Mouse (Mus musculus): Measurements from ENCODE around the gene Snn. TPM values are rescaled to one million over a fixed set of nuclear protein-coding genes. Genes with fewer than 3 reads are reported as not detected.

The Snn gene
- polyA plus RNA-seq, 2 experiments: 2.2 to 2.5 TPM

DNA sequence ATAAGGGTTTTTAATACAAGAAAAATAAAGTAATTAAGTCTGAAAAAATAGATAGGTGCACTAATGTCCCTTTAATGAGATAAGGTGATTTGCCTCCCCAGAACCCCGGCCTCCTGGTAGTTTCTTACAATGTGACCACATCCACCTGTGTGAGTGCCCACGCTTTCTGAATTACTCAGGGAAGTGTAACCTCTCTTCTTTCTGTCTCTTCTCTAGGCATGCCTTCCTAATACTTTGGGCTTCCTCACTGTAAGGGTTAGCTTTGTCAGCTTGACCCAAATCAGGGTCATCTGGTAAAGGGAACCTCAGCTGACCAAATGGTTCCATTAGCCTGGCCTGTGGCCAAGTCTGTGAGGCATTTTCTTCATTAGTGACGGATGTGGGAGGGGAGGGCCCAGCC lies 46.3 kb upstream of the Snn start:
- Histone ChIP-seq H3K36me3 (replicated peaks; ENCODE audit: control insufficient read depth, insufficient read depth, low read depth) (no peaks in the 10 kb centered on the region), H3K27ac (no peak overlapping the region), H3K4me3 (ENCODE audit: insufficient read depth in 1 of 2, low read depth in 2 of 2, low read length in 2 of 2) (no peak overlapping the region), H3K4me2 (ENCODE audit: low read depth) (no peak overlapping the region), H3K4me1 (replicated peaks; ENCODE audit: control insufficient read depth in 2 of 2, insufficient read depth in 2 of 2, low read length in 1 of 2) (peaks cover 0 to 16% of the 10 kb centered on the region in 2 experiments; a peak in 2 of 4 replicates), H3K9ac (replicated peaks) (no peak overlapping the region), H3K9me3 (ENCODE audit: control insufficient read depth, low read length) (no peaks in the 10 kb centered on the region), H3K27me3 (ENCODE audit: control insufficient read depth, insufficient read depth, low read length) (no peaks in the 10 kb centered on the region)
- 64% methylated on average over 3 of the region's 3 CpGs for WGBS (ENCODE audit: insufficient replicate concordance)
- ATAC-seq (ENCODE audit: insufficient read depth) (no peak), DNase-seq (ENCODE audit: low read depth in 3 of 3, low spot score in 3 of 3) (no peak)
- TF ChIP-seq CTCF (IDR thresholded peaks at IDR 0.05; ENCODE audit: low read depth) (no peak), EP300 (IDR thresholded peaks at IDR 0.05; ENCODE audit: low read depth) (no peak)

GRCm38 (mm10) chr16:11016353-11016752 lies 44.4 kb upstream of the Snn start:
- ATAC-seq (ENCODE audit: insufficient read depth): no peak
- no peak for DNase-seq (ENCODE audit: low read depth in 3 of 3, low spot score in 3 of 3)
- Histone ChIP-seq H3K9me3 (ENCODE audit: control insufficient read depth, low read length) (no peaks in the 10 kb centered on the region), H3K27me3 (ENCODE audit: control insufficient read depth, insufficient read depth, low read length) (no peaks in the 10 kb centered on the region), H3K4me1 (replicated peaks; ENCODE audit: control insufficient read depth in 2 of 2, insufficient read depth in 2 of 2, low read length in 1 of 2) (peaks cover 0 to 16% of the 10 kb centered on the region in 2 experiments; a peak in 2 of 4 replicates), H3K9ac (replicated peaks) (no peak overlapping the region), H3K36me3 (replicated peaks; ENCODE audit: control insufficient read depth, insufficient read depth, low read depth) (no peaks in the 10 kb centered on the region), H3K4me3 (ENCODE audit: insufficient read depth in 1 of 2, low read depth in 2 of 2, low read length in 2 of 2) (no peak overlapping the region), H3K27ac (no peak overlapping the region), H3K4me2 (ENCODE audit: low read depth) (no peak overlapping the region)
- 39% methylated on average over 4 of the region's 4 CpGs for whole genome bisulfite sequencing (ENCODE audit: insufficient replicate concordance)
- no peak for TF ChIP-seq CTCF (IDR thresholded peaks at IDR 0.05; ENCODE audit: low read depth)
- TF ChIP-seq EP300 (IDR thresholded peaks at IDR 0.05; ENCODE audit: low read depth): no peak

DNA sequence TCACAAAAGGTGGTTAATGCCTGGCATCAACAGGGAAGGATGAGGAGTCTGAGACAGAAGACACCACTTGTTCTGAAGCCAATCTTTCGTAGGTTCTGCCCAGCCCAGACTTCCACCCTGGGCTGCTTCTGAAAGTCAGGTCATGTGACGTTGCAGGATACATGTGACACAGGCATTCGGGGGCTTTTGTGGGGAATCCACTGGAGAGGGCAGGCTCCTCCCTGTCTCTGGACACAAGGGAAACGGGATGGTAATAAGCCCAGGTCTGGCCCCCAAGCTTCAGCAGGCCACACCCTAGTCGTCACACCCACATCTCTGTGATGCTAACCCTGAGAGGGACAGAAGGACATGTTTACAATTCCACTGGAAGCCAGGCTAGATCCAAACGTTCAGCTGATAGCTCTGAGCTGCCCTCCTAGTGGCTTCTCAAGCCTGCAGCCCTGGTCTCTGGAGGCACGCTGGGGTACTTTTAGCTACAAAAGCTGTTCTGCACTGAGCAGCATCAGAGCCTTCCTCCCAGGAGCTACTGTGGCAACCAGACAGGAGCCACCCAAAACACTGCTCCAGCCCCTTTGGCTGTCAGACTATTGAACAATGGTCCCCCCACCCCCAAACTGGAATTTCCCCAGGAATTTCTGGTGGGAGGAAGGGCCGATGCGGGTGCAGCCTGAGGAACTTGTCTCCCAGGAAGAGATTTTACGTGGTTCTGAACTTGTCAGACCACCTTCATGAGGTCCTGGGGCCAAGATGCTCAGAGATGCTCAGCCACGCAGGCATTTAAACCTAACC lies 42.7 kb upstream of the Snn start:
- Histone ChIP-seq H3K4me1 (replicated peaks; ENCODE audit: control insufficient read depth in 2 of 2, insufficient read depth in 2 of 2, low read length in 1 of 2) (peaks cover 0 to 7% of the 10 kb centered on the region in 2 experiments; a peak in 2 of 4 replicates), H3K4me3 (ENCODE audit: insufficient read depth in 1 of 2, low read depth in 2 of 2, low read length in 2 of 2) (no peak overlapping the region), H3K9ac (replicated peaks) (no peak overlapping the region), H3K36me3 (replicated peaks; ENCODE audit: control insufficient read depth, insufficient read depth, low read depth) (no peaks in the 10 kb centered on the region), H3K4me2 (ENCODE audit: low read depth) (no peak overlapping the region), H3K9me3 (ENCODE audit: control insufficient read depth, low read length) (no peaks in the 10 kb centered on the region), H3K27ac (no peak overlapping the region), H3K27me3 (ENCODE audit: control insufficient read depth, insufficient read depth, low read length) (no peaks in the 10 kb centered on the region)
- DNase-seq (ENCODE audit: low read depth in 3 of 3, low spot score in 3 of 3) (no peak), ATAC-seq (ENCODE audit: insufficient read depth) (0 out of 2 replicates have a peak, but pooled peaks have one; percentile 11)
- TF ChIP-seq EP300 (IDR thresholded peaks at IDR 0.05; ENCODE audit: low read depth): no peak
- TF ChIP-seq CTCF (IDR thresholded peaks at IDR 0.05; ENCODE audit: low read depth): no peak
- WGBS (ENCODE audit: insufficient replicate concordance): 44% methylated on average over 11 of the region's 11 CpGs

DNA sequence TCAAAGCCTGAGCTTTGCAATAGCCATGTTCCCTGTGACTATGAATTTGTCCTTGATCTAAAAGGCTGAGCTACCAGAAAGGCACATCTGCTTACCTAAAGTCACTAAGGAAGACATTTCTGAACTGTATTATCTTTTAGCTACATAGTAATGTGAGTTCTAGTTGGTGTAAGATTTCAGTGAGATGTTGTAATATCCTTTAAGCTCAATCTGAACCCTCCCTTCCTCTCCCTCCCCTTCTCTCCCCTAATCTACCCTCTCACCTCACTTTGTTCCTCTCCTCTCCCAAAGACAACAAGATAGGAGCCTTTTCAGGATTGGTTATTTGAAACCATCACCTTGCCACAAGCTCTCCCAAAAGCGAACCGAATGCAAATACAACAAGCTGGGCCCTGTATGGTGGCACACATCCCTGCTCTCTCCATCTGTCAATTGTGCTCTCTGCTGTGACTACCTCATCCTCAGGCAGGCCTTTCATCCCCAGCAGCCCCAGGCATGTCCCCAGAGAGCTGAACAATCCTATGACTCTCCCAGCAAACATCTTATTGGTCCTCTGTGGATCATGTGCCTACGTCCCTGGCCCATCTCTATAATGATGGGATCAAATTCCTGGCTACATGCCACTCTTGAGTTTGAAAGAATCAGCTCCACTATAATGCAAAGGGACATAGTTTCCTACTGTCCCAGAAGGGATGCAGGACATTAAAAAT lies 39.2 kb upstream of the Snn start:
- H3K4me1 ChIP-seq (replicated peaks; ENCODE audit: control insufficient read depth in 2 of 2, insufficient read depth in 2 of 2, low read length in 1 of 2): peaks cover 0 to 6% of the 10 kb centered on the region in 2 experiments; a peak in 2 of 4 replicates
- H3K4me2 ChIP-seq (ENCODE audit: low read depth): no peak overlapping the region
- no peak for TF ChIP-seq EP300 (IDR thresholded peaks at IDR 0.05; ENCODE audit: low read depth)
- ATAC-seq (ENCODE audit: insufficient read depth): no peak
- H3K27ac ChIP-seq: no peak overlapping the region
- no peaks in the 10 kb centered on the region for H3K27me3 ChIP-seq (ENCODE audit: control insufficient read depth, insufficient read depth, low read length)
- H3K4me3 ChIP-seq (ENCODE audit: insufficient read depth in 1 of 2, low read depth in 2 of 2, low read length in 2 of 2): no peak overlapping the region
- no peaks in the 10 kb centered on the region for H3K9me3 ChIP-seq (ENCODE audit: control insufficient read depth, low read length)
- DNase-seq (ENCODE audit: low read depth in 3 of 3, low spot score in 3 of 3): no peak
- H3K36me3 ChIP-seq (replicated peaks; ENCODE audit: control insufficient read depth, insufficient read depth, low read depth): no peaks in the 10 kb centered on the region
- WGBS (ENCODE audit: insufficient replicate concordance): 55% methylated on average over 3 of the region's 3 CpGs
- H3K9ac ChIP-seq (replicated peaks): no peak overlapping the region

DNA sequence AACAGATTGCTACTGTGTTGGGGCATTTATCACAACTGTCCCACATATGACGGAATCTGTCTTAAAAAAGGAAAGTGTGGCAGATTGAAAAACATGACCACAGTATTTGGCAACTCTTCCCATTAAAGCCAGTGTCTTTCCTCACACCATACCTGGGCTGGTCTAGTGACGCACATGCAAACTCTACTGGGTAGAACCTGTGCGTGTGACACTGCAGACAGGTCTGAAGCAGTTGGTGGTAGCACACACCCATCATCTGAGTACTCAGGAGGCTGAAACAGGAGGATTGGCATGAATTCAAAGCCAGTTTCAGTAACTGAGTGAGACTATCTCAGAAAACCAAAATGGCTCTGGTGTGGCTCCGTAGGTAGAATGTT lies 38.6 kb upstream of the Snn start:
- DNase-seq (ENCODE audit: low read depth in 3 of 3, low spot score in 3 of 3) (no peak), ATAC-seq (ENCODE audit: insufficient read depth) (no peak)
- no peak overlapping the region for H3K4me3 ChIP-seq (ENCODE audit: insufficient read depth in 1 of 2, low read depth in 2 of 2, low read length in 2 of 2)
- 66% methylated on average over 4 of the region's 4 CpGs for WGBS (ENCODE audit: insufficient replicate concordance)
- no peaks in the 10 kb centered on the region for H3K9me3 ChIP-seq (ENCODE audit: control insufficient read depth, low read length)
- peaks cover 0 to 6% of the 10 kb centered on the region in 2 experiments; a peak in 2 of 4 replicates for H3K4me1 ChIP-seq (replicated peaks; ENCODE audit: control insufficient read depth in 2 of 2, insufficient read depth in 2 of 2, low read length in 1 of 2)
- no peak overlapping the region for H3K9ac ChIP-seq (replicated peaks)
- H3K36me3 ChIP-seq (replicated peaks; ENCODE audit: control insufficient read depth, insufficient read depth, low read depth): no peaks in the 10 kb centered on the region
- no peaks in the 10 kb centered on the region for H3K27me3 ChIP-seq (ENCODE audit: control insufficient read depth, insufficient read depth, low read length)
- no peak overlapping the region for H3K4me2 ChIP-seq (ENCODE audit: low read depth)
- H3K27ac ChIP-seq: no peak overlapping the region
- no peak for TF ChIP-seq EP300 (IDR thresholded peaks at IDR 0.05; ENCODE audit: low read depth)
- no peak for TF ChIP-seq CTCF (IDR thresholded peaks at IDR 0.05; ENCODE audit: low read depth)
